Mouse (Mus musculus): Measurements from ENCODE around the gene Rgs8.

DNA sequence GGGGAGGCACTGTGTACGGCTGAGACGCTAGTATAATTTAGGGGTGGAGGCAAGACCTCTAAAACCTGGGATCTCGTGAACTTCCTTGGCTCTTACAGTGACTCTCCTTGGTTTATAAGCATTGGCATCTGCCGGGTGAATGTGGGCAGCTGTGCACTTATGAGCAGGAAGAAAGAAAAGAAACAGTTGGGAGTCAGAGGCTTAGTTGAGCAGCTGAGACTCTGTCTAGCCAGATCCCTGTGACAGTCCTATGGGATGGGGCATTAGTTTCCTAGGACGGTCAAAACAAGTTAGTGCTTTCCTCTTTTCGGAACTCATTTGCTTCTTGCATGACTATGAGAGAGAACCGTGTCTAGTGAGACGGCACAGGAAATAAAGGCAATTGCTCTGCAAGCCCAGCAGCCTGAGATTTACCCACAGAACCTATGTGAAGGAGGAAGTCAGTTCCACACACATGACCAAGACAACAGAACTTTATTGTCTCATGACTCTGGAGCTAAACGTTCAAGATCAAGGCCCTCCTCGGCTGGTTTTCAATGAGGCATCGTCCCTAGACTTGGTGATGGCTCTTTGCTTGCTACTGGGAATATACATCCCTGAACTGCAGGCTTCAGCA is 47.7 kb downstream of the Rgs8 start:
- no peak for TF ChIP-seq CTCF (IDR thresholded peaks at IDR 0.05; ENCODE audit: low read depth, low read length)
- no peak for TF ChIP-seq EP300 (IDR thresholded peaks at IDR 0.05; ENCODE audit: insufficient read depth, low read depth, low read length)
- TF ChIP-seq POLR2A (IDR thresholded peaks at IDR 0.05; ENCODE audit: insufficient read depth, low read length), result no peak
